Mouse (Mus musculus): ENCODE measurements at regions not wholly inside any gene's neighbourhood (a gene's known extent, or its start where the extent isn't known, plus 50 kb on each side); places are given as distances from the start of the nearest gene placed in this dataset.

DNA sequence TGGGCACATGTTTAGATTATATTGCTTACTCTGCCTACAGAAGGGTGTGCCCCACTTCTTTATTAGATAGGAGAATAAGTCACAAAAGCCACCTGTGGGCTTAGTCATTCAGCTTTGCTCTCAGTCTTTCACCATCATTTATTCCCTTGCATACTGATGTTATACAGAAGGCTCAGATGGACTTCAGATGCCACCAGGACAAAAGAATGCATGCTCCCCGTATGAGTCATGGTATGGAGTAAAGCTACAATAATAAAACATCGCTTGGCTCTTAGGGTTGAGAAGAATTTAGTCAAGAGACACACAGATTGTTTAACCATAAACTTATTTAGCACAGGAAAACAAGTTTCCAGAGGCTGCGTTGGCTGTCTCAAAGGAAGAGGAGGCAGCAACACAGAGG lies 1473.5 kb downstream of the Slc22a22 start:
- no peak for DNase-seq (ENCODE audit: low spot score in 2 of 2)
- Histone ChIP-seq H3K4me3 (no peak overlapping the region), H3K27ac (no peak overlapping the region)
- no peak for TF ChIP-seq CTCF (conservative IDR thresholded peaks at IDR 0.05)

- TF ChIP-seq CTCF (conservative IDR thresholded peaks at IDR 0.05) = no peak
- Histone ChIP-seq H3K4me3 (no peak overlapping the region), H3K27ac (no peak overlapping the region)
- no peak for DNase-seq (ENCODE audit: low spot score in 2 of 2)
Measured at GRCm38 (mm10) chr15:55999605-56000004, 1477.8 kb downstream of the Slc22a22 start.

DNA sequence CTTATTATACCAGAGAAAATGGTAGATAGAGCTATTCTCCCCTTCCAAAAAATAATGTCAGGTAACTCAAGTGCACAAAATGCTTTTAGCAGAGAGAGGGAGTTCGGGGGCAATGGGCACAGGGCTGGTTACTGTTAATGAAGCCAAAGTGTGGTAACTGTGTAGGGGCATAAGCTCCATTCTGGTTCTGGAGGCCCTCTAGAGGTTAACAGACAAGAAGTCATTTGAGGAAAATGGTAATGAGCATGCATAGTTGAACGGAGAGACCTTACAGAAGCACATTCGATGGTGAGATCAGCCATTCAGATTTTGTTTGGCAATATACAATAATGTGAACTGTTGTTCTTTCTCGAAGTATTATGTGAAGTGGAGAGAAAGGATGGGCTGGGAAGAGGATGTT lies 1479.4 kb downstream of the Slc22a22 start:
- no peak overlapping the region for H3K4me3 ChIP-seq
- TF ChIP-seq CTCF (conservative IDR thresholded peaks at IDR 0.05) = no peak
- no peak overlapping the region for H3K27ac ChIP-seq
- DNase-seq (ENCODE audit: low spot score in 2 of 2) = no peak

DNA sequence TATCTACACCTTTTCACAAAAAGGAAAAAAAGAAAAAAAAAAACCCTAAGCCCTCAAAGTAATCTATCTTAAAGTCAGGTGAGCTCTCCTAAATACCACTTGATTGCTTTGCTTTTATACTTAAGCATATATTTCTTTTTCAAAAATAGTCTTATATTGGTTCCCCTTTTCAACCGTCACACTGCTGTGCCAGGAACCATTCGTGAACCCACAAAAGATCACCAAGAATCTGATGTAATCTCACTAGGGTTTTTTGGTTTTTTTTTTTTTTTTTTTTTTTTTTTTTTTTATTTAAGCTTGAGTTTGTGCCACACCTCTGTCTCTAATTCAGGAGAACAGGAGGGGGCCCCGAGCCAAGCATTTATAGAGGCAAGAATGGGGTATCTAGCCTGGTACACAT lies 1482.7 kb downstream of the Slc22a22 start:
- Histone ChIP-seq H3K27ac (no peak overlapping the region), H3K4me3 (no peak overlapping the region)
- no peak for DNase-seq (ENCODE audit: low spot score in 2 of 2)
- TF ChIP-seq CTCF (conservative IDR thresholded peaks at IDR 0.05) = no peak

DNA sequence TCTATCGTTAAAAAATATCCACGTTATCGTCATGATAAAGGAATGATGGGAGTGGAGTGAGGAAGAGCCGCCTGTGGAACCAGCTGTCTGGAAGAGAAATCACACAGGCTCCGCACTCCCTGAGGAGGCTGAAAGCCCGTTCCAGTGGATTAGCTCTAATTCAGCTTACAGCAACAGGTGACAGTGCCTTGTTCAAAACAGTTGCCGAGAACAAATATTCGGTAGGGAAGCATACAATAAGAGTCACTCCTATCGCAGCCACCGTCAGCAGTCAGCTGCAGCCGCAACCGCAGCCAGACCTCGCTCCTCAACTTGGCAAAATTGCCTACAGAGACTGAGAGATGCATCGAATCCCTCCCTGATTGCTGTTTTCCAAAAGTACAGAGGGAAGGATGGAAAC lies 1501.6 kb downstream of the Slc22a22 start:
- Histone ChIP-seq H3K4me3 (no peak overlapping the region), H3K27ac (no peak overlapping the region)
- no peak for TF ChIP-seq CTCF (conservative IDR thresholded peaks at IDR 0.05)
- no peak for DNase-seq (ENCODE audit: low spot score in 2 of 2)

DNA sequence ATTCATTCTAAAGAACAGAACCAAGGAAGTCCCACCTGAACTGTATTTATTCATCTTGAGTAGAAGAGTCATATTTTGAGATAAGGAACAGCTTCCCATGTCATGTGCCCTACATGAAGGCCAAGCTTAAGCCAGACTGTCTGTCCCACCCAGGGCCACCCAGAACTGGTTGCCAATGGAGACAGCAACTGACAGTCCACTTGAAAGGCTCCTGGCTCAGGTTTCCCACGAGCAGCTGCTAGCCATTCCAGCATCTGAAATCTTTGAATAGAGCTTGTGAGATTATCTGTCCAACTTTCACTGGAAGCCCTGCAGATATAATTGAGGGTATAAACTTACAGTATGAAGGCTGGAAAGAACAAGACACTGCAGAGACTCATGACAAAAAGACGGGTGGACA lies 1510.6 kb downstream of the Slc22a22 start:
- no peak for DNase-seq (ENCODE audit: low spot score in 2 of 2)
- Histone ChIP-seq H3K27ac (no peak overlapping the region), H3K4me3 (no peak overlapping the region)
- no peak for TF ChIP-seq CTCF (conservative IDR thresholded peaks at IDR 0.05)

GRCm38 (mm10) chr15:55965296-55965695 lies 1512.1 kb downstream of the Slc22a22 start:
- no peak for TF ChIP-seq CTCF (conservative IDR thresholded peaks at IDR 0.05)
- no peak for DNase-seq (ENCODE audit: low spot score in 2 of 2)
- Histone ChIP-seq H3K4me3 (no peak overlapping the region), H3K27ac (no peak overlapping the region)

DNA sequence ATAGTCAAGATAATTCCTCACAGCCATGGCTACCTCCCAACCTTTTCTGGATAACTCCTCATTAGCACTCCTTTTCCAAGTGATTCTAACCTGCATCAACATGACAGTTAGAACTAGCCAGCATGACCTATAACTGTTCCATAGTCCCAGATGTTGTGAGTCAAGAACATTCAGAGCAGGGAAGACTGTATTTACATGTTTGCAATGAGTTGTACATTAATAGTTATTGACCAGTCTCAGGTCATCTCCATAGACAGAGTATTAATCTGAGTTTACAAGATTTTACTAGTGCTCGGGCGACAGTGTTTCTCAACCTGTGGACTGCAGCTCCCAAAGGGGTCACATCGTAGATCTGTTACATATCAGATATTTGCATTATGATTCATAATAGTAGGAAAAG lies 1515.3 kb downstream of the Slc22a22 start:
- DNase-seq (ENCODE audit: low spot score in 2 of 2) = no peak
- TF ChIP-seq CTCF (conservative IDR thresholded peaks at IDR 0.05) = no peak
- no peak overlapping the region for H3K4me3 ChIP-seq
- no peak overlapping the region for H3K27ac ChIP-seq
